Mouse (Mus musculus) adipocyte (in vitro differentiated cells): Measurements from ENCODE around the gene Agrp.

Experiments used
- DNase-seq: peaks from one replicate; pipeline ENCODE4 v3.0.0-alpha.2; 2016; ENCODE audit warnings: low spot score

Gene Agrp

DNA sequence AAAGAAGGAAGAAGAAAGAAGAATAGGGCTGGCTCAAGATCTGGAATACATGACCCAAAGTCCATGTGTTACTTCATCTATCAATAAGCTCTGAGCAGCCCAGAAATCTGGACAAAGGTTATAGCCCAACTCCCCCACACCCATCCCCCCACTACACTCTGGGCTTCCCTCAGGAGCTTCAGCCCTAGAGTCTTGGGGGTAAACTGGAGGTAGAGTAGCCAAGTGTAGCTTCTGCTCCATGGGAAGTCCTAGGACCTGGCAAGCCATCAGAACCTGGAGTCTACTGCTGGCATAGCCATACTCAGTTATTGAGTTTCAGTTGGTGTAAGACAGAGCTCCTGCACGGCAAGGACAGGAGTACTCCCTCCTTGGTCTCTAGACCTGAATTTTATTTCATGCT, 87.7 kb downstream of the Agrp start:
- no peak for DNase-seq

DNA sequence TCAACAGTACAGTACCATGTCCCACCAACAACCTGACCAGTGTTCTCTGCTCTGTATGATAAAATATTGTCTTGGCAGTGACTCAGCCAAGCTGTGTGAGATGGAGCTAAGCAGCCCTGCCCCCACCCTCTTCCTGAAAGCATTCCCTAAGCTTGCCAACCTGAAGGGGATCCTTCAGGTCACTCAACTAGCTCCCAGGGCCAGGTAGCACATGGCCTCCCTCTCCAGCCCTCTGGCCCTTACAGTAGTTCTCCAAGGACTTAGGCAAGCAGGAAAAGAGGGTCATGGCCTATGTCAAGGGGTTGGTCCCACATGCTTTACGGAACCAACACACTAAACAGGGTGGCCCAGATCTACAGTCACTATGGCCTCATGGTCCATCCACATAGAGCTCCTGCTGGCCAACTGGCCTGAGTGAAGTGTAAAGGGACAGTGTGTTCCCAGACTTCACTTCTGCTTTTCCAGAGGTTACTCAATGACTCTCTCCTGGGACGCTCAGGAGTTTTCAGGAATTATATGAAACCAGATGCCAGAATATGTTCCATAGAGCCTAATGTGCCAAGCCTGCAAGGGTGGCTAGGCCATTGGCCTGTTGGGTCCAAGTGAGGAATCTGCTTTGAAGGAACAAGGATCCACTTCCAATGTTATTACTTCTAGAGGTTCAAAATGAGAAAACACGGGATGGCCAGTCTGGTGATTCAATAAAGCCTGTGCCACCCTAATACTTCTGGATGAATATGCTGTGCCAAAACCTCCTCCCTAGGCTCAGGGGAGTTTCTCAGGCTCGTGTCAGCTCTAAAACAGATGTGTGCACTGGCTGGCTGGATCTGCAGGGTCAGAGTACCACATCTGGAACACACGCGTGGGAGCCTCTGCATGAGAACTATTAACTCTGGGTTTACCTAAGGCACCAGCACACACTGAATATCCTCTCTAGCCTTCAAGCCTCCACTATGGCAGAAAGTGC, 90.5 kb downstream of the Agrp start:
- DNase-seq: peak; percentile 88

DNA sequence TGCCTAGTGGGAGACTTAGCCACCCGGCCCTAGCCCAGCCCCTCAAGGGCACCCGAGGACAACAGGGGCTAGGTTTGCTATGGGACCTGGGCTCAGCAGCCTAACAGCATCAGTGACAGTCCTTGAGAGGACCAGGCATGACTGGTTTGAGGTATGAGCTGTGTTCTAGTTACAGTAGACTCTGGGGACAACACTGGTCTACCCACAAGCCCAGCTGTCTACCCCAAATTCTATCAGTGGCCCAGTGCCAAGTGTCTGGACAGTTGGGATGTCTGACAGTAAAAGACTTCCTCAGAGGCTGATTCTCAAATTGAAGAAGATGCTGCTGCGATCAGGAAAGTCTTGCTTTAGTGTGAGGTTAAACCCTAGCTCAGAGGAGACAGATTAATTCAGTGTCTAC, 91.9 kb downstream of the Agrp start:
- DNase-seq: no peak

- DNase-seq: peak; percentile 51
Measured at GRCm38 (mm10) chr8:105544544-105545205, 92.5 kb downstream of the Agrp start.

- peak; percentile 52 for DNase-seq
Measured at GRCm38 (mm10) chr8:105543703-105544102, 93.5 kb downstream of the Agrp start.

GRCm38 (mm10) chr8:105542808-105543207, 94.4 kb downstream of the Agrp start:
- no peak for DNase-seq

DNA sequence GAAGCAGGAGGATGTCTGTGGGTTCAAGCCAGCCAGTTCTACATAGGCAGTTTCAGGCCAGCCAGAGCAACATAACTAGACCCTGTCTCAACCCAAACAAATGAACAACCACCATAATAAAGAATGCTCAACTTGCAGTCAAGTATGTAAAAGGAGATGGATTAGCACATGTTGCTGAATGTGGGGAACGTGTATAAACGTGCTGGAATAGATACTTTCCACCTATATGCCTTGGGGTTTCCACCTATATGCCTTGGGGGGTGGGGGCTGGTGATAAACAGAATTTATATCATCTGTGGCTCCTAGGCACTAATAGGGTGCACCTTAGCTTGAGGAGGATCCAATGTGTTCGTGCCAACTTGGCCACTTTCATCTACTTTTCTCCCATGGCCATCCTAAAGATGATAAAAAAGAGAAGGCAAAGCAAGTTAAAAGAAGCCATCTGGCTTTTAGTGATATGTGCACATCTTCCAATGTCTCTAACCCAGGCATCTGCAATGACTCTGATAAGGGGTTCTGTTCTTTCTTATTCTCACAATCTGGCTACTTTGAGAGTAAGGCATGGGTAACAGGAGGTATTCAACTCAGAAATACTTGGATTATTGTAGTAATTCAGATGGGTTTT, 95.0 kb downstream of the Agrp start:
- DNase-seq: no peak

DNA sequence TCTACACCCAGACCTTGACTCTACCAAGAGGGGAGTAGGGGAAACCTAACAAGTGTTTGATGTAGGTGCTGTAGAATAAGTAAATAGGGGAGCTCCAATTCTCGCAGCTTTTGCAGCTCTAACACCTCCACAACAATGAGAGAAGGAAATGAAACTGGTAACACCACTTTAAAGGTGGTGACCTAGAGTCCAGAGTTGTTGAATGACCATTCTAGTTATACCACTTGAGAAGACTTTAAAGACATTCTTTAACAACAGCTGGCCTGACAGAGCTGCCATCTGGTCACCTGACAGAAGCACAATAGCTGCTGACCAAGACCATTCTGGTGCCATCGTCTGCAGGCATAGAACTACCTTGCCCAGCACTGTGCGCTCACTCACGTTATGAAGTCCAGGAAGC, 98.3 kb downstream of the Agrp start:
- no peak for DNase-seq

- peak; percentile 60 for DNase-seq
Measured at GRCm38 (mm10) chr8:105537011-105537677, 100.0 kb downstream of the Agrp start.

DNA sequence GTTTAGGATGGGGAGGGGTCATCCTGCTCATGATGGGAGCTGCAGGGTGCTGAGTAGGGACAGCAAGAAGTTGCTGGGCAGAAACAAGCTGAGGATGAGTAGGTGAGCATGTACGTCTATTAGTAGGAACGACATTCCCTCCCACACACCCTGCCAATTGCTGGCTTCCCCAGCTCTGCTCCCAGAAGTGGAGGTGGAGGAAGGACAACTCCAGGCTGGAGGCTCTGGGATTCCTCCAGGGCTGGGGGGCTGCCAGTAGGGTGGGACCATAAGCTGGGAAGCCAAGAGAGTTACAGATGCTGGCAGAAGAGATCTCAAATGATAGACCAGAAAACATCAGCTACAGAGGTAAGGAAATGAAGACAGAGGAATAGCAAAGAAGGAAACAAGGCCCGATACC, 100.6 kb downstream of the Agrp start:
- no peak for DNase-seq

DNA sequence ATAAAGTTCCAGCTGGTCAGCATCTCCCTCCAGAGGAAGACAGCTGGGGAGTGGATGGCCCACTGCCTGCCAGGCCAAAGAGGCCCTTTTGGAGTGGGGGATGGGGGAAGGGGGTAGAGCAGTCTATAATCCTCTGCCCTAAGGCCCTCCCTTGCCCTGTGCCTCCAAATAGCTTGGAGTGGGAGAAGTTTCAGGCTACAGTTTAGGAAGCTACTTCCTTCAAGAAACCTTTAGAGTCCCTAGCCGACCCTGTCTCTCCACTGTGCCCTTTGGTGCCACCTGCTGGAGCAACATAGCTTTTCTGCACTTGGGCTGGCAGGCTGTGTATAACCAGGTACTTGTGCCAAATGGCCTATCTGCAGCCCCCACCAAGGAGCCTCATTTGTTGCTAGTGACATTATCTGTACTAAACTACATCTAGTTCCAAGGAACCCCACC, 103.3 kb downstream of the Agrp start:
- DNase-seq: peak; percentile 89

DNA sequence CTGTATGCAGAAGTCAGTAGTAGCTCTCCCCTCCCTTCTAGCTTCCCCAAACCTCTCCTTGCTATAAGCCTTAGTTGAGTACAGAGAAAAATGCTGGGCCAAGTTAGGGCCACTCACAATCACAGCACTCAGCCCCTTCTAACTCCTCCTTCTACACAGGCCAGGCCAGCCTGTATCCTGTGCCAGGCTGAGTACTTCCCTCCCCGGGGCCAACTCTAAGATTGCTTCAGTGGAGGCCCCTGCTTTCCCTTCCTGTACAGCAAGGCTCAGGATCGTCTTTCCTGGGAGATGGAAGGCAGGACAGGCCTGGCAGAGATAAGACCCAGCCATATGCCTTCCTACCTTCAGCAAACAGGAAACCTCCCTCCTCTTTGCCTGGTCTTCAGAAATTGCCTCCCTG, 103.8 kb downstream of the Agrp start:
- peak; percentile 84 for DNase-seq

GRCm38 (mm10) chr8:105531774-105532173, 105.4 kb downstream of the Agrp start:
- peak; percentile 85 for DNase-seq

DNA sequence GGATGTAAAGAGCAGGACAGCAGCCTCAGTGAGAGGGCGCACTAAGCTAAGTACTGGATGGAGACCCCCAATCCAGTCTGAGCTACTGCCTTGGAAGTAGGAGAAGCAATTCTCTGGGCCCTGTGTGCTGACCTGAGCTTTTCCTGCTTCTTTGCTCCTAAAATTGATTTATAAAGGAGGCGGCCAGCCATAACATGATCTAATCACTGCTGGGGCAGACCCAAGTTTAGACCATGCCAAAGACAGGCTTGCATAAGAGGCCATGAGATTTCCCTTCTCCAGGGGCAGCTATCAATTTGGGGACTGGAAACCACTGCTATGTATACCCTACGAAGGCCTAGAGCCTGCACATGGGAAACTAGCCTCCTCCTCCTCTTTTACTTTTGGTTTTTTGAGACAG, 107.9 kb downstream of the Agrp start:
- peak; percentile 50 for DNase-seq

GRCm38 (mm10) chr8:105528206-105528605, 109.0 kb downstream of the Agrp start:
- no peak for DNase-seq

- peak; percentile 53 for DNase-seq
Measured at GRCm38 (mm10) chr8:105527110-105527509, 110.1 kb downstream of the Agrp start.

DNA sequence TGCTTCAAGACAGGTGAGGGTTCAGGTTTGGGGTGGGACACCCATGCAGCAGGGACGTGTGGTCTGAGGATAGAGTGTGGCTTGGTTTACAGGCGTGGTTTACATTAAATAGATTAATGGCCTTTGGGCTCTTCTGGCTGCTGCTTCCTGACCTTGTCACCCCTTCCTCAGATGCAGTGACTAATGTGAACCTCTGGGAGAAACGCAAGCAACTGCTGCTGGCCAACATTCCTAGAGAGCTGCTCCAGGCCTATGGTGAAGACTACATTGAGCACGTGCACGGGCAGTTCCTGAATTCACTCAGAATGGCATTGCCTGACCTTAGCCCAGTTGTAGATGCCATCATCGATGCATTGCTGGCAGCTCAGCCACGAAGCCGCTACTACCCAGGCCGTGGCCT, 114.3 kb downstream of the Agrp start:
- DNase-seq: no peak

DNA sequence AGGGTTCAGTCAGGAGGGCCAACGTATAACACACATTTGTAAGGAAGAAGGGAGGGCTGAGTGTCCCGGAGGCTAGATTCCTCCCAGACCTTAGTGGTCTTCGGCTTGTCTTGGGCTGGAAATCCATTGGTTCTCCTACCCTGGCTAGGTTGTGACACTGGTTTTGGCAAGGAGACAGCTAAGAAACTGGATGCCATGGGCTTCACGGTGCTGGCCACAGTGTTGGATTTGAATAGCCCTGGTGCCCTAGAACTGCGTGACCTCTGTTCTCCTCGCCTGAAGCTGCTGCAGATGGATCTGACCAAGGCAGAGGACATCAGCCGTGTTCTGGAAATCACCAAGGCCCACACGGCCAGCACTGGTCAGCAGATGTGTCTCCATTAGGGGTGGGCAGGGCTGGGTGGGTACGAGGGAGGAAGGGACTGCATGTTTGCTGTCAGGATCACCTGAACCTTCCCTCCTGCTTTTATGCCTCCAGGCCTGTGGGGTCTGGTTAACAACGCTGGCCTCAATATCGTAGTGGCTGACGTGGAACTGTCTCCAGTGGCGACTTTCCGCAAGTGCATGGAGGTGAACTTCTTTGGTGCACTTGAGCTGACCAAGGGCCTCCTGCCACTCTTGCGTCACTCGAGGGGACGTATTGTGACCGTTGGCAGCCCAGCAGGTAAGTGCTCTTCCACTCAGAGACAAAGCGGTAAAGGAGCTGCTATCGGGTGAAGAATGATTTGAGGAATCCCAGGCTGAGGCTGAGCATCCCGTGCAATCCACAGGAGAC, 115.0 kb downstream of the Agrp start:
- DNase-seq: no peak

DNA sequence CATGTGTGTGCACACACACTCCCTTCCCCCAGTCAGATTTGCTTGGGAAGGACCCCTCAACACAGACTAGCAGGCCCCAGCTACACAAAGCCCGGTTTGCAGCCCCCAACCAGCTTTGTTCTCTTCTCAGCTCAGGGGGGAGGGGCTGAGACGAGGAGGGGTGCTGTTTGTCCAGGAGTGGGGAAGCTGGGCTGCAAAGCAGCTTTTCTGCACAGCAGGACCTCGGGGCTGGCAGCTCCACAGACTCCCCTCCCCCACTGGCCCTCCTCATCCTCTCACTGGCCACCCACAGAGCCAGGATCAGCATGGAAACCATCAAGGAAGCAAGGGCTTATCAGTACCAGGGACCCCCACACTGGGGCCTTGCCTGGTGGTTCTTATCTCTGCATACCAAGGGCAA, 116.1 kb downstream of the Agrp start:
- no peak for DNase-seq

DNA sequence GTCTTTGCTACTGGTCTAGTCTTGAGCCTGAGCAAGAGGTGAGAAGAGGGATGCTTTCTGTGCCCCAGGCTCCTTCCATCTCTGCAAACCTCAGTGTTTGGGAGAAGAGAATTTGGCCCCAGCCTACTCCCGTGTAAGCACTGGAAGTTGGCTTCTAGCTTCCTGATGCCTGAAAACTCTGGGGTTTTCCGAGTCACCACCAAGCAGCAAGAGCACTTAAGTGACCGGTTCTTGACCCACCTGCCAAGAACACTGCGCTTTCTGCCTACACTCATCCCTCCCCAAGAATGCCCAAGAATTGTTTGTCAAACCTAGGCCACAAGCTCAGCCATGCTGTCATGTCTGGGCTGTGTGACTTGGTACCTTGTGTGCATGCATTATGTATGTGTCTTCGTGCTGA, 116.7 kb downstream of the Agrp start:
- no peak for DNase-seq

- no peak for DNase-seq
Measured at GRCm38 (mm10) chr8:105519591-105519990, 117.6 kb downstream of the Agrp start.
